Mouse (Mus musculus): ENCODE results near the gene Ttc12. TPM values are rescaled to one million over a fixed set of nuclear protein-coding genes. Genes with fewer than 3 reads are reported as not detected.

Gene Ttc12
- polyA plus RNA-seq, 1 experiment from 2014 or later, result 0.15 TPM

DNA sequence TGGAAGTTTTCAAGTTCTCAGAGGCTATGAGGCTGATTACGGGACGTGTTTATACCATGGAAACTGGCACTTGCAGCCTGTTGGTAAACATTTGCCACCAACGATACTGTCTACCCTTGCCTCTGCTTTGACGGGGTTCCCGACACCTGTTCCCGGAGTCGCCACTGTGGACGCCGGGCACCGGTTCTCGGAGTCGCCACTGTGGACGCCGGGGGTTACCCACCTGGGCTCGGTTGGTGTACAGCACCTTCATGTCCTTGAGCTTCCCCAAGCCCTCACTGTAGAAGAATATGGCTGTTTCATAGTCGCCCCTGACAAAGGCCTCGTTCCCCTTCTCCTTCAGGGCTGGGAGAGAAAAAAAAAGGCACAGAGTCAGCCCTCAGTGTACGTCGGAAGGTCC, 16.0 kb downstream of the Ttc12 start:
- TF ChIP-seq EP300 (IDR thresholded peaks at IDR 0.05; ENCODE audit: low read depth), result no peak
- TF ChIP-seq CTCF (IDR thresholded peaks at IDR 0.05; ENCODE audit: low read depth), result no peak

DNA sequence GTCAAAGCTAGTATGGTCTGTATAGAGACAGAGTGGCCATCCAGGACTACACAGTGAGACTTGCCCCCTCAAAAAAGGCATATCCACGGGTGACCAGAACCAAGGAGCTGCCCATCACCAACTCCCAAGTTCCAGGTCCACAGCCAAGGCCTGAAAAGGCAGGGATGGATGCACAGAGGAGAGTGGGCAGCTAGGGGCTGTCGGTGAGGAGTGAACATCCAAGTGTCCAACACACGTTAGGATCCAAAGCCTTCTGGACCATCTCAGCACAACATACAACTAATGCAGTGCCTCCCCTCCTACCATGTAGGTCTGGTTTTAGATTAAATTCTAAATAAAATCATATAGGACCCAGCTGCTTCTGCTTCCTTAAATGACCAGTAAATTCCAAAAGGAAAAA, 29.9 kb downstream of the Ttc12 start:
- DNase-seq (no peak), ATAC-seq (no peak)
- no peak overlapping the region for H3K9ac ChIP-seq (replicated peaks)
- no peak for TF ChIP-seq EP300 (IDR thresholded peaks at IDR 0.05; ENCODE audit: low read depth)
- no peak for TF ChIP-seq CTCF (IDR thresholded peaks at IDR 0.05; ENCODE audit: low read depth)
- no peak overlapping the region for H3K4me3 ChIP-seq (ENCODE audit: low read depth, low read length)
- H3K27ac ChIP-seq (ENCODE audit: low read depth), result no peak overlapping the region
- no peaks in the 10 kb centered on the region for H3K9me3 ChIP-seq (ENCODE audit: low read length)
- no peaks in the 10 kb centered on the region for H3K27me3 ChIP-seq (ENCODE audit: insufficient read depth, low read length)
- 78% methylated on average over 3 of the region's 3 CpGs for WGBS (ENCODE audit: insufficient replicate concordance)
- no peak overlapping the region for H3K4me2 ChIP-seq (ENCODE audit: low read depth, low read length)
- no peaks in the 10 kb centered on the region for H3K36me3 ChIP-seq (replicated peaks; ENCODE audit: insufficient read depth, low read length)
- no peaks in the 10 kb centered on the region for H3K4me1 ChIP-seq (ENCODE audit: insufficient read depth)

More for the DNA sequence above, 16.0 kb downstream of the Ttc12 start:
- ATAC-seq (no peak), DNase-seq (no peak)
- no peaks in the 10 kb centered on the region for H3K36me3 ChIP-seq (replicated peaks; ENCODE audit: insufficient read depth, low read length)
- H3K9me3 ChIP-seq (ENCODE audit: low read length), result no peaks in the 10 kb centered on the region
- no peaks in the 10 kb centered on the region for H3K4me1 ChIP-seq (ENCODE audit: insufficient read depth)
- H3K27ac ChIP-seq (ENCODE audit: low read depth), result no peak overlapping the region
- H3K4me3 ChIP-seq (ENCODE audit: low read depth, low read length), result no peak overlapping the region
- H3K9ac ChIP-seq (replicated peaks), result no peak overlapping the region
- H3K4me2 ChIP-seq (ENCODE audit: low read depth, low read length), result no peak overlapping the region
- WGBS (ENCODE audit: insufficient replicate concordance), result 88% methylated on average over 19 of the region's 19 CpGs
- H3K27me3 ChIP-seq (ENCODE audit: insufficient read depth, low read length), result no peaks in the 10 kb centered on the region

DNA sequence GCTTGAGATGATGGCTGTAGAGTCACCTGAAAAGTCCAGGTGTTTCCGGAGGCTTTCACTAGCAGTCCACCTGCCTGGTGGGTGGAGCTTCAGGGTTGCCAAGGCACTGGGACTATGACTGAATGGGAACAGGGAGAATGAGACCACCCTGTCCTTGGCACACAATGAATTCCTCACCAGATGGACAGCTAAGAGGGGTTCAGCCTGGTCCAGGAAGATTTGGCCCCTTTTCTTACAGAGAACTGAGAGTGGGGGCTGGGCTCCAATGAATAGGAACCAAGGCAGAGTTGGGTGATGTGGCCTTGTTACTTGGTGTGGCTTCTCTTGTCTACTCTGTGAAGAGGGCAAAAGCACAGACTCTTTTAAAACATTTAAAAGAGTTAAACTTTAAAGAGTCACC, 33.6 kb downstream of the Ttc12 start:
- DNase-seq, result no peak
- ATAC-seq, result no peak
- Histone ChIP-seq H3K4me2 (ENCODE audit: low read depth, low read length) (no peak overlapping the region), H3K27ac (ENCODE audit: low read depth) (no peak overlapping the region), H3K36me3 (replicated peaks; ENCODE audit: insufficient read depth, low read length) (no peaks in the 10 kb centered on the region), H3K4me1 (ENCODE audit: insufficient read depth) (no peaks in the 10 kb centered on the region), H3K4me3 (ENCODE audit: low read depth, low read length) (no peak overlapping the region), H3K9ac (replicated peaks) (no peak overlapping the region), H3K27me3 (ENCODE audit: insufficient read depth, low read length) (no peaks in the 10 kb centered on the region), H3K9me3 (ENCODE audit: low read length) (no peaks in the 10 kb centered on the region)
- TF ChIP-seq EP300 (IDR thresholded peaks at IDR 0.05; ENCODE audit: low read depth) (no peak), CTCF (IDR thresholded peaks at IDR 0.05; ENCODE audit: low read depth) (no peak)
- 75% methylated on average over 1 of the region's 1 CpGs for WGBS (ENCODE audit: insufficient replicate concordance)

DNA sequence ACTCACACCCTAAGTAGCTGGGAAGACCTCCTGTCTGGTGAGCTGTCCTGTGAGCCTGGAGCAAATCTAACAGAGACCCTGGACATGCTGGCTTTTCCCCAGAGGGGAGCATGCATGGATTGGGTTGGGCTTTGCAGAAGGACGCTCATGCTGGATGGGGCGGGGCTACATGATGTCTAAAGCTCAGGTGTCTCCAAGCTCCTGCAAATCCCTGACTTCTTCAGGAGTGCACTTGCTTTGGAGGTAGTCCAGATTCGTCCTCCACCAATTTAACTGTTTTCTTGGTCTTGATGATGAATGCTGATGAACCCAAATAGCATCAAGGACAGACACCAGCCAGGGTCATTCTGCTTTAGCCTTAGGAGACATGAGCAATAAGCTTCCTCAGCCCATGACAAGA, 35.5 kb downstream of the Ttc12 start:
- 50% methylated on average over 3 of the region's 3 CpGs for WGBS (ENCODE audit: insufficient replicate concordance)
- ATAC-seq (no peak), DNase-seq (no peak)
- TF ChIP-seq CTCF (IDR thresholded peaks at IDR 0.05; ENCODE audit: low read depth) (no peak), EP300 (IDR thresholded peaks at IDR 0.05; ENCODE audit: low read depth) (no peak)
- H3K4me2 ChIP-seq (ENCODE audit: low read depth, low read length), result no peak overlapping the region
- H3K36me3 ChIP-seq (replicated peaks; ENCODE audit: insufficient read depth, low read length), result no peaks in the 10 kb centered on the region
- H3K27me3 ChIP-seq (ENCODE audit: insufficient read depth, low read length), result no peaks in the 10 kb centered on the region
- H3K9me3 ChIP-seq (ENCODE audit: low read length), result no peaks in the 10 kb centered on the region
- no peak overlapping the region for H3K4me3 ChIP-seq (ENCODE audit: low read depth, low read length)
- H3K27ac ChIP-seq (ENCODE audit: low read depth), result no peak overlapping the region
- H3K4me1 ChIP-seq (ENCODE audit: insufficient read depth), result no peaks in the 10 kb centered on the region
- H3K9ac ChIP-seq (replicated peaks), result no peak overlapping the region

DNA sequence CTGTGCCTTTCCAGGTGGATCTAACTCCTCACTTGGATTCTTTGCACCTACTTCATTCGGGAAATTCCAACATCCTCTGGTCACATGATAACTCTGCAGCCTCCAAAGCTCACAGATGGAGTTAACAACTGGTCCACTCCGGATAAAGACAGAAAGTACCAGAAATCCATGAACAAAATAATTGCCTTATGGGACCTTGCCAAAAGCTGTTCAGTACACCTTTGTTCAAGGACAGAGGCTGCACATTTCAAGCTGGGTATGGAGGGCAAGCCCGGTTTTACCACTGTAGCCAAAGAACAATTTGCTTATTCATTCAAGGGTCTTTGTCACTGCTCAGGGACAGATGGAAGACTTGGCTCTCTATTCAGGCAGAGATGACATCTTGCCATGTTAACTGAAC, 43.4 kb downstream of the Ttc12 start:
- no peak for ATAC-seq
- WGBS (ENCODE audit: insufficient replicate concordance), result 63% methylated on average over 3 of the region's 3 CpGs

DNA sequence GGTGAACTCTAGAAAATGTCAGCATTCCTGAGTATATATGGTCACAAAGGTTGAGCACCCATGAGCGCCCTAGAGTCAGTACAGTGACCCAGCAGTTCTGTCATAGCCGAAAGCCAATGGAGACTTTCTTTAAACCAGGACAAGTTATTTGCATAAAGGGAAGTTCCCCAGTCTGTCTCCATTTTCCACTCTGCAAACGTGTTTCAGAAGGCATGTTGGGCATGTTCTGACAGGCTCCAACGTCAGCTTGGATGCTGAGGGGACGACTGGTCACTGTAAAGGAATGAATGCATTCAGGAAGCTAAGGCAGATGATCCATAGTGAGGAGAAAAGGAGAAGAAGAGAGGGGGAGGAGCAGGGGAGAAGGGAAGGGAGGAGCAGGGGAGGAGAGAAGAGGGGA, 58.5 kb downstream of the Ttc12 start:
- TF ChIP-seq EP300 (IDR thresholded peaks at IDR 0.05; ENCODE audit: low read depth) (no peak), CTCF (IDR thresholded peaks at IDR 0.05; ENCODE audit: low read depth) (no peak)
- Histone ChIP-seq H3K4me1 (ENCODE audit: insufficient read depth) (no peaks in the 10 kb centered on the region), H3K4me2 (ENCODE audit: low read depth, low read length) (no peak overlapping the region), H3K36me3 (replicated peaks; ENCODE audit: insufficient read depth, low read length) (no peaks in the 10 kb centered on the region), H3K9me3 (ENCODE audit: low read length) (no peaks in the 10 kb centered on the region), H3K4me3 (ENCODE audit: low read depth, low read length) (no peak overlapping the region), H3K27me3 (ENCODE audit: insufficient read depth, low read length) (no peaks in the 10 kb centered on the region), H3K9ac (replicated peaks) (no peak overlapping the region), H3K27ac (ENCODE audit: low read depth) (no peak overlapping the region)
- whole genome bisulfite sequencing (ENCODE audit: insufficient replicate concordance), result 48% methylated on average over 5 of the region's 5 CpGs
- DNase-seq (no peak), ATAC-seq (no peak)

More for the DNA sequence above, 43.4 kb downstream of the Ttc12 start:
- no peaks in the 10 kb centered on the region for H3K9me3 ChIP-seq (ENCODE audit: low read length)
- H3K4me3 ChIP-seq (ENCODE audit: low read depth, low read length), result no peak overlapping the region
- no peak overlapping the region for H3K27ac ChIP-seq (ENCODE audit: low read depth)
- no peak for TF ChIP-seq CTCF (IDR thresholded peaks at IDR 0.05; ENCODE audit: low read depth)
- TF ChIP-seq EP300 (IDR thresholded peaks at IDR 0.05; ENCODE audit: low read depth), result no peak
- H3K4me1 ChIP-seq (ENCODE audit: insufficient read depth), result no peaks in the 10 kb centered on the region
- DNase-seq, result no peak
- H3K27me3 ChIP-seq (ENCODE audit: insufficient read depth, low read length), result no peaks in the 10 kb centered on the region
- H3K4me2 ChIP-seq (ENCODE audit: low read depth, low read length), result no peak overlapping the region
- H3K36me3 ChIP-seq (replicated peaks; ENCODE audit: insufficient read depth, low read length), result no peaks in the 10 kb centered on the region
- H3K9ac ChIP-seq (replicated peaks), result no peak overlapping the region

DNA sequence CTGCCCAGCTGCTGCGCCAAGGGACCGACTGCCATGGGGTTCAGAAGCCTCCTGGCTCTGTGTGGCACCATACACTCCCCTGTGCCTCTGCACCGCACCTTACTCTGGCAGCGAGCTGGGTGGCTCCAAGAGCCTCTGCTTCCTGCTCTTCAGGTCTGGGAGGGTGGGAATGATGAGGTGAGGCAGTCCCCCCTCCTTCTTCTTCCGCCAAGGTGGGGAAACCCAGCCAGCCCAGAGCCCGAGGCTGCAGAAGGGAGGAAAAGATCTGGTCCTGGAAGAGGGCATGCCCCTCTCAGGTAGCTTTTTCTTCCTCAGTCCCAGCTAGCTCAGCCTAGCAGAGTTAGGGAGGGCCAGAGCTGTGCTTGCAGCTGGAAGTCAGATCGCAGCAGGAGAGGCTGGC, 59.1 kb downstream of the Ttc12 start, which contains the start of gene Ankk1:
TSS of gene Ankk1 (minus strand) at position 101 of the 400 bp plus-strand sequence.
- DNase-seq (no peak), ATAC-seq (no peak)
- H3K36me3 ChIP-seq (replicated peaks; ENCODE audit: insufficient read depth, low read length), result no peaks in the 10 kb centered on the region
- no peak within 1 kb of the TSS for H3K4me2 ChIP-seq (ENCODE audit: low read depth, low read length)
- H3K4me1 ChIP-seq (ENCODE audit: insufficient read depth), result no peaks in the 10 kb centered on the region
- WGBS (ENCODE audit: insufficient replicate concordance), result 67% methylated on average over 7 of the region's 7 CpGs
- H3K27me3 ChIP-seq (ENCODE audit: insufficient read depth, low read length), result no peaks in the 10 kb centered on the region
- H3K4me3 ChIP-seq (ENCODE audit: low read depth, low read length), result no peak within 1 kb of the TSS
- TF ChIP-seq CTCF (IDR thresholded peaks at IDR 0.05; ENCODE audit: low read depth) (no peak), EP300 (IDR thresholded peaks at IDR 0.05; ENCODE audit: low read depth) (no peak)
- no peaks in the 10 kb centered on the region for H3K9me3 ChIP-seq (ENCODE audit: low read length)
- H3K9ac ChIP-seq (replicated peaks), result no peak within 1 kb of the TSS
- no peak within 1 kb of the TSS for H3K27ac ChIP-seq (ENCODE audit: low read depth)

Data from liver, postnatal 0 days (tissue).